Mouse (Mus musculus) forebrain, embryonic 11.5 days (tissue): ENCODE results near the gene Frrs1l. TPM values are rescaled to one million over a fixed set of nuclear protein-coding genes. Genes with fewer than 3 reads are reported as not detected.

Experiments
- ATAC-seq: fragments of 200-750 bp; cut with Nextera tagmentation; replicated peaks from 2 replicates; pipeline ENCODE4 v1.8.0; 2017; ENCODE audit warnings: moderate TSS enrichment; ENCODE audit not compliant: low FRiP score
- DNase-seq: peaks from one replicate; pipeline ENCODE4 v3.0.0-alpha.2; 2017; ENCODE audit warnings: low spot score
- H3K27ac ChIP-seq: fragments of 300-500 bp; sonication (generic); 2 replicates; pipeline ENCODE4 v1.5.1; 2014; ENCODE audit warnings: low read depth, low read length
- H3K27me3 ChIP-seq: fragments of 300-500 bp; sonication (generic); 2 replicates; pipeline ENCODE4 v1.6.1; 2014; ENCODE audit warnings: mild to moderate bottlenecking, low read length, mixed read lengths; ENCODE audit not compliant: control insufficient read depth, insufficient read depth
- H3K36me3 ChIP-seq: fragments of 300-500 bp; sonication (generic); 2 replicates; pipeline ENCODE4 v1.6.1; 2014; ENCODE audit warnings: mild to moderate bottlenecking, low read length, moderate library complexity, mixed read lengths; ENCODE audit not compliant: control insufficient read depth, insufficient read depth
- H3K4me1 ChIP-seq: fragments of 300-500 bp; sonication (generic); replicated peaks from 2 replicates; pipeline ENCODE4 v1.6.1; 2014; ENCODE audit warnings: low read length, mixed read lengths; ENCODE audit not compliant: control insufficient read depth, insufficient read depth
- H3K4me2 ChIP-seq: fragments of 300-500 bp; sonication (generic); 2 replicates; pipeline ENCODE4 v1.6.1; 2014; ENCODE audit warnings: low read depth, mild to moderate bottlenecking, low read length, moderate library complexity, mixed read lengths; ENCODE audit not compliant: severe bottlenecking
- H3K4me3 ChIP-seq: fragments of 300-500 bp; sonication (generic); 2 replicates; pipeline ENCODE4 v1.5.1; 2014; ENCODE audit warnings: low read depth, low read length
- H3K9ac ChIP-seq: fragments of 300-500 bp; sonication (generic); 2 replicates; pipeline ENCODE4 v1.6.1; 2014; ENCODE audit warnings: low read length
- H3K9me3 ChIP-seq: fragments of 300-500 bp; sonication (generic); 2 replicates; pipeline ENCODE4 v1.6.1; 2016; ENCODE audit warnings: low read length, mixed read lengths; ENCODE audit not compliant: control insufficient read depth
- WGBS: fragments of 180-500 bp; shearing (Covaris S2); extraction: QIAGEN DNeasy Blood & Tissue Kit; methylation state at CpG from one replicate; pipeline ENCODE4 v1.1.7; 2014; 5-methylcytosine and 5-hydroxymethylcytosine counted together
- polyA plus RNA-seq: library from polyadenylated mRNA; unstranded; fragments of >200 nt; fragmentation: Nextera tagmentation; extraction: Ambion mirVana; gene quantifications from 2 replicates; pipeline ENCODE4 v1.2.1, GENCODE M21; 2014

Frrs1l gene
- polyA plus RNA-seq, 1 experiment from 2014 or later = 5.3 TPM

- no peak for DNase-seq
- Histone ChIP-seq H3K27me3 (no peaks in the 10 kb centered on the region), H3K9ac (no peak overlapping the region), H3K4me2 (no peak overlapping the region), H3K4me3 (no peak overlapping the region), H3K9me3 (no peaks in the 10 kb centered on the region), H3K27ac (no peak overlapping the region), H3K36me3 (no peaks in the 10 kb centered on the region), H3K4me1 (no peaks in the 10 kb centered on the region)
- 51% methylated on average over 18 of the region's 18 CpGs for WGBS
- no peak for ATAC-seq
Observed at GRCm38 (mm10) chr4:57016366-57017171, 26.4 kb upstream of the Frrs1l start.

GRCm38 (mm10) chr4:57015032-57015431 is 24.8 kb upstream of the Frrs1l start:
- ATAC-seq = no peak
- no peak overlapping the region for H3K4me3 ChIP-seq
- no peaks in the 10 kb centered on the region for H3K4me1 ChIP-seq
- no peaks in the 10 kb centered on the region for H3K27me3 ChIP-seq
- no peak overlapping the region for H3K27ac ChIP-seq
- WGBS = 94% methylated on average over 5 of the region's 5 CpGs
- DNase-seq = no peak
- no peaks in the 10 kb centered on the region for H3K36me3 ChIP-seq
- no peaks in the 10 kb centered on the region for H3K9me3 ChIP-seq
- H3K4me2 ChIP-seq = no peak overlapping the region
- no peak overlapping the region for H3K9ac ChIP-seq

GRCm38 (mm10) chr4:57011454-57012046 is 21.4 kb upstream of the Frrs1l start:
- ATAC-seq (no peak), DNase-seq (no peak)
- Histone ChIP-seq H3K4me1 (no peaks in the 10 kb centered on the region), H3K4me3 (no peak overlapping the region), H3K4me2 (no peak overlapping the region), H3K9me3 (no peaks in the 10 kb centered on the region), H3K27ac (no peak overlapping the region), H3K36me3 (no peaks in the 10 kb centered on the region), H3K9ac (no peak overlapping the region), H3K27me3 (no peaks in the 10 kb centered on the region)
- 69% methylated on average over 8 of the region's 8 CpGs for WGBS

GRCm38 (mm10) chr4:57010919-57011318 is 20.7 kb upstream of the Frrs1l start:
- H3K36me3 ChIP-seq = no peaks in the 10 kb centered on the region
- no peak overlapping the region for H3K27ac ChIP-seq
- H3K9ac ChIP-seq = no peak overlapping the region
- H3K27me3 ChIP-seq = no peaks in the 10 kb centered on the region
- H3K4me2 ChIP-seq = no peak overlapping the region
- 15% methylated on average over 6 of the region's 6 CpGs for WGBS
- no peak for DNase-seq
- H3K9me3 ChIP-seq = no peaks in the 10 kb centered on the region
- H3K4me1 ChIP-seq = no peaks in the 10 kb centered on the region
- no peak for ATAC-seq
- no peak overlapping the region for H3K4me3 ChIP-seq

- WGBS = 37% methylated on average over 5 of the region's 5 CpGs
Observed at GRCm38 (mm10) chr4:57010425-57010824, 20.2 kb upstream of the Frrs1l start.

GRCm38 (mm10) chr4:57007717-57008116 is 17.5 kb upstream of the Frrs1l start:
- H3K9me3 ChIP-seq = no peaks in the 10 kb centered on the region
- no peak overlapping the region for H3K9ac ChIP-seq
- no peaks in the 10 kb centered on the region for H3K4me1 ChIP-seq
- H3K4me2 ChIP-seq = no peak overlapping the region
- WGBS = 78% methylated on average over 9 of the region's 9 CpGs
- no peak overlapping the region for H3K4me3 ChIP-seq
- ATAC-seq = no peak
- H3K36me3 ChIP-seq = no peaks in the 10 kb centered on the region
- no peak for DNase-seq
- no peaks in the 10 kb centered on the region for H3K27me3 ChIP-seq
- no peak overlapping the region for H3K27ac ChIP-seq

More at GRCm38 (mm10) chr4:57010425-57010824, 20.2 kb upstream of the Frrs1l start:
- Histone ChIP-seq H3K4me1 (no peaks in the 10 kb centered on the region), H3K9ac (no peak overlapping the region), H3K36me3 (no peaks in the 10 kb centered on the region), H3K9me3 (no peaks in the 10 kb centered on the region), H3K27ac (no peak overlapping the region), H3K27me3 (no peaks in the 10 kb centered on the region), H3K4me3 (no peak overlapping the region), H3K4me2 (no peak overlapping the region)
- no peak for ATAC-seq
- DNase-seq = no peak

- DNase-seq (no peak), ATAC-seq (no peak)
- H3K4me2 ChIP-seq = no peak overlapping the region
- no peaks in the 10 kb centered on the region for H3K9me3 ChIP-seq
- no peak overlapping the region for H3K9ac ChIP-seq
- H3K4me1 ChIP-seq = no peaks in the 10 kb centered on the region
- H3K27ac ChIP-seq = no peak overlapping the region
- 73% methylated on average over 8 of the region's 8 CpGs for WGBS
- no peak overlapping the region for H3K4me3 ChIP-seq
- no peaks in the 10 kb centered on the region for H3K27me3 ChIP-seq
- no peaks in the 10 kb centered on the region for H3K36me3 ChIP-seq
Observed at GRCm38 (mm10) chr4:57005011-57005410, 14.8 kb upstream of the Frrs1l start.

GRCm38 (mm10) chr4:57003886-57004285 is 13.7 kb upstream of the Frrs1l start:
- H3K4me2 ChIP-seq = no peak overlapping the region
- H3K36me3 ChIP-seq = no peaks in the 10 kb centered on the region
- H3K9ac ChIP-seq = no peak overlapping the region
- no peak overlapping the region for H3K4me3 ChIP-seq
- H3K9me3 ChIP-seq = no peaks in the 10 kb centered on the region
- no peak for DNase-seq
- no peak for ATAC-seq
- no peaks in the 10 kb centered on the region for H3K4me1 ChIP-seq
- no peaks in the 10 kb centered on the region for H3K27me3 ChIP-seq
- H3K27ac ChIP-seq = no peak overlapping the region
- 86% methylated on average over 8 of the region's 8 CpGs for WGBS

GRCm38 (mm10) chr4:57002751-57003150 is 12.6 kb upstream of the Frrs1l start:
- Histone ChIP-seq H3K27me3 (no peaks in the 10 kb centered on the region), H3K4me2 (no peak overlapping the region), H3K4me3 (no peak overlapping the region), H3K9me3 (no peaks in the 10 kb centered on the region), H3K4me1 (no peaks in the 10 kb centered on the region), H3K27ac (no peak overlapping the region), H3K36me3 (no peaks in the 10 kb centered on the region), H3K9ac (no peak overlapping the region)
- 87% methylated on average over 3 of the region's 3 CpGs for WGBS
- ATAC-seq (no peak), DNase-seq (peak; percentile 34)
